ENCODE assay signal across 21 mouse cellular contexts in the genomic region with DNA sequence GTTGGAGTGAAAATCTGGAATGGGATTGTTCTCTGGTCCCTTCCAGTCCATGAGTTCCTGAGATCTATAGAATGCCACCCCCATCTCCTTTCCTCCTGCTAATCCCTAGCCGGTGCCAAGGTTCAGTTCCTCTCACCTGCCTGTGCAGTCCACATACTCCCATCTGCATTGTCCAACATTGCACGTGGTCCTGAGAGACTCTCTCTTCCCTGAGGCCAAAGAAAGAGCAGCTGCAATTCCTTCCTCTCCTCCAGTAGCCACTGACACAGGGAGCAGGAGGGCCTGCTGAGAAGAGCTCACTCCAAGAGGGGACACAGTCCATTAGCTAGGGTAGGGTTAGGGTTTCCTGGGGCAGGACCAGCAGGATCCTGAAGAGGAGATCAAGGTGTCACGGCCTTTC. TPM values are rescaled to one million over a fixed set of nuclear protein-coding genes. Genes with fewer than 3 reads are reported as not detected.
DNase-seq lines count a peak whose midpoint lies in the region; ATAC-seq lines count a peak whose summit lies in the region.
"Had no signal": no experiment of that assay in that cellular context is flagged by ENCODE, and none has a peak within 500 bp of the region (broad histone marks: within the 10 kb centered on the region; RNA-seq: fewer than 3 reads in every experiment).

No protein-coding gene starts in this region.

- H3K36me3 ChIP-seq in neural tube, embryonic 11.5 days (ENCODE audit: control insufficient read depth, insufficient read depth, low read length) = no peaks in the 10 kb centered on the region
- H3K36me3 ChIP-seq: embryonic facial prominence, embryonic 10.5 days; embryonic facial prominence, embryonic 12.5 days; forebrain, embryonic 15.5 days; G1E had no signal

- H3K9ac ChIP-seq in neural tube, embryonic 11.5 days (ENCODE audit: low read length) = no peak overlapping the region
- H3K9ac ChIP-seq: embryonic facial prominence, embryonic 12.5 days; forebrain, embryonic 13.5 days; forebrain, embryonic 15.5 days; forebrain, postnatal 0 days had no signal

- no peak overlapping the region for H3K4me2 ChIP-seq in neural tube, embryonic 11.5 days (ENCODE audit: low read depth)
- H3K4me2 ChIP-seq: embryonic facial prominence, embryonic 12.5 days; forebrain, embryonic 13.5 days; forebrain, embryonic 15.5 days had no signal

- H3K4me3 ChIP-seq in neural tube, embryonic 11.5 days (ENCODE audit: low read depth, low read length) = no peak overlapping the region
- H3K4me3 ChIP-seq: embryonic facial prominence, embryonic 10.5 days; embryonic facial prominence, embryonic 12.5 days; forebrain, embryonic 13.5 days; forebrain, embryonic 15.5 days had no signal

- no peak for ATAC-seq in neural tube, embryonic 11.5 days (ENCODE audit: insufficient read depth, low FRiP score, low TSS enrichment)
- ATAC-seq: activated CD4-positive, CD25-positive, alpha-beta regulatory T cell, adult 4 months; CD4-positive, CD25-positive, alpha-beta regulatory T cell, adult 4 months; forebrain, embryonic 13.5 days; forebrain, embryonic 15.5 days; forebrain, postnatal 0 days; Patski had no signal

- WGBS in neural tube, embryonic 11.5 days = 72% methylated on average over 3 of the region's 3 CpGs

- H3K4me1 ChIP-seq in neural tube, embryonic 11.5 days (ENCODE audit: control insufficient read depth, insufficient read depth, low read length) = 0 out of 2 replicates have a peak, but pooled peaks cover 3% of the 10 kb centered on the region
- H3K4me1 ChIP-seq: forebrain, embryonic 15.5 days had no signal

- peak; percentile 55 for DNase-seq in cerebellum, adult 11-12 months
- no peak for DNase-seq in cerebellum, adult 11 months
- DNase-seq in cerebellum, adult 9-11 months = peak; percentile 61
- no peak for DNase-seq in cerebellum, adult 8-10 months
- peak; percentile 8 for DNase-seq in neural tube, embryonic 11.5 days (ENCODE audit: low spot score)
- DNase-seq in neural tube, embryonic 10.5 days (ENCODE audit: extremely low spot score, low spot score) = no peak
- DNase-seq: adrenal gland, adult 8-10 months; adrenal gland, postnatal 14 days; adrenal gland, postnatal 36 days; B cell, adult 2 months; cerebellum, adult 9-10 months; forebrain, postnatal 0 days had no signal

- H3K27ac ChIP-seq in neural tube, embryonic 11.5 days (ENCODE audit: low read depth, low read length) = no peak overlapping the region
- H3K27ac ChIP-seq: embryonic facial prominence, embryonic 10.5 days; embryonic facial prominence, embryonic 12.5 days; forebrain, embryonic 13.5 days; forebrain, embryonic 15.5 days had no signal

- H3K9me3 ChIP-seq in neural tube, embryonic 11.5 days (ENCODE audit: control insufficient read depth, low read length) = no peaks in the 10 kb centered on the region
- H3K9me3 ChIP-seq: embryonic facial prominence, embryonic 10.5 days; embryonic facial prominence, embryonic 12.5 days; forebrain, embryonic 13.5 days; forebrain, embryonic 15.5 days; G1E had no signal

- H3K27me3 ChIP-seq in neural tube, embryonic 11.5 days (ENCODE audit: control insufficient read depth, insufficient read depth, low read length) = no peaks in the 10 kb centered on the region
- H3K27me3 ChIP-seq: CH12.LX; embryonic facial prominence, embryonic 12.5 days; forebrain, embryonic 13.5 days; forebrain, embryonic 15.5 days had no signal

RNA-seq across cellular contexts. Expression of a gene that starts 31.0 kb away (rescaled TPM):
- polyA plus RNA-seq in neural tube, embryonic 11.5 days (2014; fragmentation: Nextera tagmentation; extraction: Ambion mirVana) = 5.0 and 5.4 TPM in 2 replicates

Comparison
In these comparisons a context has a peak if more than half of its experiments do, and no peak if none do; other contexts are left out.
1. DNase-seq: peak in cerebellum, adult 11-12 months (single experiment), cerebellum, adult 9-11 months (single experiment) and neural tube, embryonic 11.5 days (single experiment); none in cerebellum, adult 11 months (single experiment), cerebellum, adult 8-10 months (single experiment) and neural tube, embryonic 10.5 days (single experiment).